Mouse (Mus musculus): ENCODE measurements around the gene Kremen1. TPM values are rescaled to one million over a fixed set of nuclear protein-coding genes. Genes with fewer than 3 reads are reported as not detected.

The Kremen1 gene
- polyA plus RNA-seq, 1 experiment: 9.4 TPM

DNA sequence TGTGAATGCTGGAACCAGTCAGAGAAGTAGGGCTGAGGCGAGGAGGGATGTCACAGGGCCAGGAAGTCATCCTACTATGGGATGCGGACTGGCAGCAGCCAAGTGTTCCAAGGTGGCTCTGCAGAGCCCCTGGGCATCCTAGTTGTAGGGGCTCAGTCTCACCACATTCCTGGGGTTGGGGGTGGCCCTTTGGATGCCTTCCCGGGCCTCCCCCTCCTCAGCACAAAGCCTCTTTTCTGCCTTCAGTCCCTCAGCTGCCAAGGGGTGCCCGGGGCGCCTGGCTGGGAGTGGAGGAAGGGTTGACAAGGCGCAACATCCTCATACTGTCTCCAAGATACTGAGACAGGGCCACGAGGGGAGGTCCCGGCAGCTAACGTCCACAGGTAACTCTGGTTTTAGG, 111.4 kb downstream of the Kremen1 start:
- no peak for TF ChIP-seq CTCF (IDR thresholded peaks at IDR 0.05; ENCODE audit: extremely low read depth, insufficient read depth, insufficient read length, insufficient replicate concordance)
- Histone ChIP-seq H3K36me3 (ENCODE audit: control insufficient read depth, insufficient read depth, low read length) (no peaks in the 10 kb centered on the region), H3K27me3 (ENCODE audit: control insufficient read depth, insufficient read depth, low read length) (no peaks in the 10 kb centered on the region), H3K4me1 (ENCODE audit: control insufficient read depth, insufficient read depth, insufficient read length) (peaks cover 29% of the 10 kb centered on the region; the same call in 1 of the 2 replicates), H3K27ac (ENCODE audit: insufficient read depth, low read length) (peak overlapping the region; percentile 69), H3K4me3 (ENCODE audit: extremely low read depth, insufficient read depth, insufficient read length) (peak overlapping the region; percentile 4; the same call in 1 of the 2 replicates)
- 66% methylated on average over 9 of the region's 9 CpGs for WGBS
- no peak for DNase-seq (ENCODE audit: low read depth in 1 of 2, low spot score in 2 of 2)

DNA sequence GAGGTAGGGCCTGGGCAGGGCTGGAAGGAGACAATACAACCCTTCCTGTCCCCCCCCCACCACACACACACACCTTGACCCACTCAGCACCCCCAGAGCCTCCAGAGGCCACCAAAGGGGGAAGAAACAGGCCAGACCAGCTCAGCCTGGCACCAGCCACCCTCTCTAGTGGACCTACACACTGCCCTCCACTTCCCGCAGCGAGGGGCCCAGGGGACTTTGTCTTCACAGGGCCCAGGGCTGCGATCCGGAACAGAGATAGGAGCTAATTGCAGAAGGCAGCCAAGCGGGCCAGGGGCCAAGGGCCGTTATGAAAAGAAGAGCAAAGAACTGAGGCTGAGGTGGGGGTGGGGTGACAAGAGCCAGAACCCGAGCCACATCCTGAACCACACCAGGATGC, 112.1 kb downstream of the Kremen1 start:
- no peaks in the 10 kb centered on the region for H3K36me3 ChIP-seq (ENCODE audit: control insufficient read depth, insufficient read depth, low read length)
- H3K27me3 ChIP-seq (ENCODE audit: control insufficient read depth, insufficient read depth, low read length): no peaks in the 10 kb centered on the region
- DNase-seq (ENCODE audit: low read depth in 1 of 2, low spot score in 2 of 2): peak in 1 of 2 experiments; percentile 23
- TF ChIP-seq POLR2A (IDR thresholded peaks at IDR 0.05; ENCODE audit: low read depth, low read length): no peak
- no peak for TF ChIP-seq CTCF (IDR thresholded peaks at IDR 0.05; ENCODE audit: extremely low read depth, insufficient read depth, insufficient read length, insufficient replicate concordance)
- peak overlapping the region; percentile 26; the same call in 1 of the 2 replicates for H3K4me3 ChIP-seq (ENCODE audit: extremely low read depth, insufficient read depth, insufficient read length)
- peak overlapping the region; percentile 69 for H3K27ac ChIP-seq (ENCODE audit: insufficient read depth, low read length)
- H3K4me1 ChIP-seq (ENCODE audit: control insufficient read depth, insufficient read depth, insufficient read length): peaks cover 29% of the 10 kb centered on the region; the same call in 1 of the 2 replicates
- 12% methylated on average over 7 of the region's 7 CpGs for WGBS

DNA sequence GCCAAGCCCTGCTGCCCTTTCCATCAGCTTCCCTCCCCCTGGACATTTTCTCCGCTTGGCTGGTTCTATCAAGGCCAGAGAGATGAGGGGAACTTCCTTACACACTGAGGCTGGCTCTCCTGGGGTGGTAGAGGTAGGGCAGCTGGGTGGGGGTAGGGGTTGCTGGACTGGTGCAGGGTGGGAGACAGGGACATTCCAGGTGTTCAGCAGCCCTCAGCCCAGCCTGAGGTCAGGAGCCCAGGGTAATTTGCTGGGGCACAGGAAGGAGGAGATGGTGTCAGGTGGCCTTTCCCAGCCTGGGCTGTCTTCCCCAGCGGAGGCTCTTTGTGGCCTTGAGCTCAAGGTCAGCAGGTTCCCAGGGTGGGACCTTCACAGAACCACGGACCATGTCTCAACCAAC, 115.8 kb downstream of the Kremen1 start:
- DNase-seq (ENCODE audit: low read depth in 1 of 2, low spot score in 2 of 2): no peak
- Histone ChIP-seq H3K4me1 (ENCODE audit: control insufficient read depth, insufficient read depth, insufficient read length) (peaks cover 26% of the 10 kb centered on the region; the same call in 1 of the 2 replicates), H3K27me3 (ENCODE audit: control insufficient read depth, insufficient read depth, low read length) (no peaks in the 10 kb centered on the region), H3K27ac (ENCODE audit: insufficient read depth, low read length) (no peak overlapping the region), H3K4me3 (ENCODE audit: extremely low read depth, insufficient read depth, insufficient read length) (no peak overlapping the region), H3K36me3 (ENCODE audit: control insufficient read depth, insufficient read depth, low read length) (no peaks in the 10 kb centered on the region)
- WGBS: 85% methylated on average over 3 of the region's 3 CpGs
- TF ChIP-seq POLR2A (IDR thresholded peaks at IDR 0.05; ENCODE audit: low read depth, low read length) (no peak), CTCF (IDR thresholded peaks at IDR 0.05; ENCODE audit: extremely low read depth, insufficient read depth, insufficient read length, insufficient replicate concordance) (no peak)

DNA sequence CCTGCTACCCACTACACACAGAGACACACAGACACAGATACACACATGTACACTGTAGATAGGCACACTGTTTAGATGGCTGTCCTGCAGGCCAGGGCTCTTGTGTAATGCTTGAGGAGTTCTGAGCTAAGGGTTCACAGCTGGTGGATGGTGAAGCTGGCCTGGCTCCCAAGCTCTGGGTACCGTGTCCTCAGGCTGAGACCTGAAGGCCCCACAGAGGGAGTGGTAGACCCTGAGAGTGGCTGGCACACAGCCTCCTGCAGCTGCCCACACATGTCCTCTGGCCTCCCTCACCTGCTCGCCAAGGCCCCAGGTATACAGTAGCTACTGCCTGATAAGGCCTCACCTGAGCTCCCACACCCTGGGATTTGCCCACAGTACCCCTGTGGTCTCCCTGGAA, 119.4 kb downstream of the Kremen1 start:
- H3K36me3 ChIP-seq (ENCODE audit: control insufficient read depth, insufficient read depth, low read length): no peaks in the 10 kb centered on the region
- no peaks in the 10 kb centered on the region for H3K27me3 ChIP-seq (ENCODE audit: control insufficient read depth, insufficient read depth, low read length)
- no peak overlapping the region for H3K4me3 ChIP-seq (ENCODE audit: extremely low read depth, insufficient read depth, insufficient read length)
- H3K27ac ChIP-seq (ENCODE audit: insufficient read depth, low read length): no peak overlapping the region
- H3K4me1 ChIP-seq (ENCODE audit: control insufficient read depth, insufficient read depth, insufficient read length): no peaks in the 10 kb centered on the region
- 80% methylated on average over 2 of the region's 2 CpGs for WGBS
- no peak for DNase-seq (ENCODE audit: low read depth in 1 of 2, low spot score in 2 of 2)
- TF ChIP-seq POLR2A (IDR thresholded peaks at IDR 0.05; ENCODE audit: low read depth, low read length): no peak
- TF ChIP-seq CTCF (IDR thresholded peaks at IDR 0.05; ENCODE audit: extremely low read depth, insufficient read depth, insufficient read length, insufficient replicate concordance): no peak

Other genes with a start within 250 kb of the Kremen1 start
- gene Rasl10a, start 203.4 kb downstream of the Kremen1 start, polyA plus RNA-seq (2012; rRNA removed): 2.4 and 3.6 TPM in 2 replicates
- gene Gas2l1, start 196.2 kb downstream of the Kremen1 start, polyA plus RNA-seq (2012; rRNA removed): 35.5 and 36.5 TPM in 2 replicates
- 14.6 and 17.8 TPM in 2 replicates for gene Rhbdd3, start 162.6 kb downstream of the Kremen1 start, polyA plus RNA-seq (2012; rRNA removed)
- gene Ewsr1, start 162.3 kb downstream of the Kremen1 start, polyA plus RNA-seq (2012; rRNA removed): 322 and 566 TPM in 2 replicates
- gene Emid1, start 109.3 kb downstream of the Kremen1 start, polyA plus RNA-seq (2012; rRNA removed): 25.7 and 28.4 TPM in 2 replicates
- 4.3 and 4.6 TPM in 2 replicates for gene Znrf3, start 183.3 kb upstream of the Kremen1 start, polyA plus RNA-seq (2012; rRNA removed)

All from spleen, adult 2 months (tissue).